Mouse (Mus musculus): Measurements from ENCODE around the gene Prss45. TPM values are rescaled to one million over a fixed set of nuclear protein-coding genes. Genes with fewer than 3 reads are reported as not detected.

Prss45 gene
- polyA plus RNA-seq, 1 experiment from 2014 or later: not detected

GRCm38 (mm10) chr9:110826390-110826789 lies 8.0 kb upstream of the Prss45 start, which contains the start of gene Prss43:
Gene Prss43 (plus strand): TSS chr9:110826690.
- Histone ChIP-seq H3K27me3 (ENCODE audit: insufficient read depth, low read length) (no peaks in the 10 kb centered on the region), H3K4me1 (ENCODE audit: insufficient read depth) (no peaks in the 10 kb centered on the region), H3K36me3 (replicated peaks; ENCODE audit: insufficient read depth, low read length) (no peaks in the 10 kb centered on the region), H3K4me2 (ENCODE audit: low read depth, low read length) (no peak within 1 kb of the TSS), H3K9me3 (ENCODE audit: low read length) (no peaks in the 10 kb centered on the region), H3K27ac (ENCODE audit: low read depth) (no peak within 1 kb of the TSS), H3K9ac (replicated peaks) (no peak within 1 kb of the TSS), H3K4me3 (ENCODE audit: low read depth, low read length) (no peak within 1 kb of the TSS)
- ATAC-seq (no peak), DNase-seq (no peak)
- WGBS (ENCODE audit: insufficient replicate concordance): 66% methylated on average over 3 of the region's 3 CpGs
- TF ChIP-seq CTCF (IDR thresholded peaks at IDR 0.05; ENCODE audit: low read depth) (no peak), EP300 (IDR thresholded peaks at IDR 0.05; ENCODE audit: low read depth) (no peak)

DNA sequence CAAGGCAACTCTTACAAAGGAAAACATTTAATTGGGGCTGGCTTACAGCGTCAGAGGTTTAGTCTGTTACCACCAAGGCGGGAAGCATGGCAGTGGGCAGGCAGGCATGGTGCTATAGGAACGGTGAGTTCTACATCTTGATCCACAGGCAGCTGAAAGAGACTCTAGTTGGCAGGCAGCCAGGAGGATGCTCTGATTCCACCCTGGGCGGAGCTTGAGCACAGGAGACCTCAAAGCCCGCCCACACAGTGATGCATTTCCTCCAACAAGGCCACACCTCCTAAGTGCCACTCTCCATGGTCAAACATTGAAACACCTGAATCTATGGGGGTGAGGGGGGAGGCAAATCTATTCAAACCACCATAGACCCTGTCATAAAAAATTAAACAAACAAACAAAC lies 1.4 kb upstream of the Prss45 start:
- Histone ChIP-seq H3K36me3 (replicated peaks; ENCODE audit: insufficient read depth, low read length) (no peaks in the 10 kb centered on the region), H3K4me2 (ENCODE audit: low read depth, low read length) (no peak overlapping the region), H3K4me3 (ENCODE audit: low read depth, low read length) (no peak overlapping the region), H3K9ac (replicated peaks) (no peak overlapping the region), H3K9me3 (ENCODE audit: low read length) (no peaks in the 10 kb centered on the region), H3K27me3 (ENCODE audit: insufficient read depth, low read length) (no peaks in the 10 kb centered on the region), H3K4me1 (ENCODE audit: insufficient read depth) (no peaks in the 10 kb centered on the region), H3K27ac (ENCODE audit: low read depth) (no peak overlapping the region)
- 67% methylated on average over 5 of the region's 5 CpGs for WGBS (ENCODE audit: insufficient replicate concordance)
- ATAC-seq (no peak), DNase-seq (peak; percentile 42)
- TF ChIP-seq EP300 (IDR thresholded peaks at IDR 0.05; ENCODE audit: low read depth) (no peak), CTCF (IDR thresholded peaks at IDR 0.05; ENCODE audit: low read depth) (no peak)

- Histone ChIP-seq H3K27ac (ENCODE audit: low read depth) (no peak overlapping the region), H3K36me3 (replicated peaks; ENCODE audit: insufficient read depth, low read length) (no peaks in the 10 kb centered on the region), H3K9me3 (ENCODE audit: low read length) (no peaks in the 10 kb centered on the region), H3K4me2 (ENCODE audit: low read depth, low read length) (no peak overlapping the region), H3K9ac (replicated peaks) (no peak overlapping the region), H3K4me3 (ENCODE audit: low read depth, low read length) (no peak overlapping the region), H3K4me1 (ENCODE audit: insufficient read depth) (no peaks in the 10 kb centered on the region), H3K27me3 (ENCODE audit: insufficient read depth, low read length) (no peaks in the 10 kb centered on the region)
- WGBS (ENCODE audit: insufficient replicate concordance): 44% methylated on average over 10 of the region's 10 CpGs
- no peak for DNase-seq
- no peak for TF ChIP-seq EP300 (IDR thresholded peaks at IDR 0.05; ENCODE audit: low read depth)
- TF ChIP-seq CTCF (IDR thresholded peaks at IDR 0.05; ENCODE audit: low read depth): no peak
- ATAC-seq: no peak
Observed at GRCm38 (mm10) chr9:110834961-110835360, 573 bp downstream of the Prss45 start.

GRCm38 (mm10) chr9:110836112-110836511 lies 1.7 kb downstream of the Prss45 start:
- 64% methylated on average over 2 of the region's 2 CpGs for WGBS (ENCODE audit: insufficient replicate concordance)
- no peaks in the 10 kb centered on the region for H3K9me3 ChIP-seq (ENCODE audit: low read length)
- ATAC-seq: no peak
- no peak for DNase-seq
- H3K4me1 ChIP-seq (ENCODE audit: insufficient read depth): peaks cover 4% of the 10 kb centered on the region
- no peak overlapping the region for H3K9ac ChIP-seq (replicated peaks)
- H3K27me3 ChIP-seq (ENCODE audit: insufficient read depth, low read length): no peaks in the 10 kb centered on the region
- no peaks in the 10 kb centered on the region for H3K36me3 ChIP-seq (replicated peaks; ENCODE audit: insufficient read depth, low read length)
- H3K4me2 ChIP-seq (ENCODE audit: low read depth, low read length): no peak overlapping the region
- H3K27ac ChIP-seq (ENCODE audit: low read depth): no peak overlapping the region
- TF ChIP-seq EP300 (IDR thresholded peaks at IDR 0.05; ENCODE audit: low read depth) (no peak), CTCF (IDR thresholded peaks at IDR 0.05; ENCODE audit: low read depth) (no peak)
- no peak overlapping the region for H3K4me3 ChIP-seq (ENCODE audit: low read depth, low read length)

GRCm38 (mm10) chr9:110840905-110841304 lies 6.5 kb downstream of the Prss45 start:
- no peak for ATAC-seq
- no peak overlapping the region for H3K4me3 ChIP-seq (ENCODE audit: low read depth, low read length)
- H3K9me3 ChIP-seq (ENCODE audit: low read length): no peaks in the 10 kb centered on the region
- no peaks in the 10 kb centered on the region for H3K27me3 ChIP-seq (ENCODE audit: insufficient read depth, low read length)
- H3K9ac ChIP-seq (replicated peaks): no peak overlapping the region
- peaks cover 9% of the 10 kb centered on the region for H3K4me1 ChIP-seq (ENCODE audit: insufficient read depth)
- H3K27ac ChIP-seq (ENCODE audit: low read depth): peak overlapping the region; percentile 30; the same call in 1 of the 2 replicates
- H3K36me3 ChIP-seq (replicated peaks; ENCODE audit: insufficient read depth, low read length): no peaks in the 10 kb centered on the region
- WGBS (ENCODE audit: insufficient replicate concordance): 69% methylated on average over 6 of the region's 6 CpGs
- no peak for TF ChIP-seq CTCF (IDR thresholded peaks at IDR 0.05; ENCODE audit: low read depth)
- no peak for DNase-seq
- H3K4me2 ChIP-seq (ENCODE audit: low read depth, low read length): no peak overlapping the region

GRCm38 (mm10) chr9:110841438-110841837 lies 7.0 kb downstream of the Prss45 start:
- no peaks in the 10 kb centered on the region for H3K27me3 ChIP-seq (ENCODE audit: insufficient read depth, low read length)
- no peak overlapping the region for H3K4me2 ChIP-seq (ENCODE audit: low read depth, low read length)
- DNase-seq (no peak), ATAC-seq (peak; percentile 50)
- 19% methylated on average over 2 of the region's 2 CpGs for WGBS (ENCODE audit: insufficient replicate concordance)
- no peaks in the 10 kb centered on the region for H3K9me3 ChIP-seq (ENCODE audit: low read length)
- TF ChIP-seq CTCF (IDR thresholded peaks at IDR 0.05; ENCODE audit: low read depth): no peak
- TF ChIP-seq EP300 (IDR thresholded peaks at IDR 0.05; ENCODE audit: low read depth): no peak
- H3K4me3 ChIP-seq (ENCODE audit: low read depth, low read length): no peak overlapping the region
- H3K36me3 ChIP-seq (replicated peaks; ENCODE audit: insufficient read depth, low read length): no peaks in the 10 kb centered on the region
- no peak overlapping the region for H3K9ac ChIP-seq (replicated peaks)
- peaks cover 9% of the 10 kb centered on the region for H3K4me1 ChIP-seq (ENCODE audit: insufficient read depth)
- peak overlapping the region; percentile 30; the same call in 1 of the 2 replicates for H3K27ac ChIP-seq (ENCODE audit: low read depth)

GRCm38 (mm10) chr9:110844206-110844605 lies 9.8 kb downstream of the Prss45 start, which contains the start of gene Prss46:
Gene Prss46 (plus strand): TSS chr9:110844506.
- ATAC-seq (no peak), DNase-seq (no peak)
- Histone ChIP-seq H3K9me3 (ENCODE audit: low read length) (no peaks in the 10 kb centered on the region), H3K9ac (replicated peaks) (no peak within 1 kb of the TSS), H3K4me3 (ENCODE audit: low read depth, low read length) (no peak within 1 kb of the TSS), H3K27me3 (ENCODE audit: insufficient read depth, low read length) (no peaks in the 10 kb centered on the region), H3K27ac (ENCODE audit: low read depth) (no peak within 1 kb of the TSS), H3K4me2 (ENCODE audit: low read depth, low read length) (no peak within 1 kb of the TSS), H3K36me3 (replicated peaks; ENCODE audit: insufficient read depth, low read length) (no peaks in the 10 kb centered on the region), H3K4me1 (ENCODE audit: insufficient read depth) (peaks cover 9% of the 10 kb centered on the region)
- TF ChIP-seq CTCF (IDR thresholded peaks at IDR 0.05; ENCODE audit: low read depth): no peak
- no peak for TF ChIP-seq EP300 (IDR thresholded peaks at IDR 0.05; ENCODE audit: low read depth)
- 70% methylated on average over 10 of the region's 10 CpGs for WGBS (ENCODE audit: insufficient replicate concordance)

Data from liver, postnatal 0 days (tissue).